Mouse (Mus musculus) adipocyte (in vitro differentiated cells): Measurements from ENCODE around the gene Tns2.
"Not testable (repeated sequence)": the region's sequence is repeated elsewhere in the genome, so short reads cannot be mapped to it uniquely, and the experiment has no call there.

Experiments
- DNase-seq: peaks from one replicate; pipeline ENCODE4 v3.0.0-alpha.2; 2016; ENCODE audit warnings: low spot score

Gene Tns2

DNA sequence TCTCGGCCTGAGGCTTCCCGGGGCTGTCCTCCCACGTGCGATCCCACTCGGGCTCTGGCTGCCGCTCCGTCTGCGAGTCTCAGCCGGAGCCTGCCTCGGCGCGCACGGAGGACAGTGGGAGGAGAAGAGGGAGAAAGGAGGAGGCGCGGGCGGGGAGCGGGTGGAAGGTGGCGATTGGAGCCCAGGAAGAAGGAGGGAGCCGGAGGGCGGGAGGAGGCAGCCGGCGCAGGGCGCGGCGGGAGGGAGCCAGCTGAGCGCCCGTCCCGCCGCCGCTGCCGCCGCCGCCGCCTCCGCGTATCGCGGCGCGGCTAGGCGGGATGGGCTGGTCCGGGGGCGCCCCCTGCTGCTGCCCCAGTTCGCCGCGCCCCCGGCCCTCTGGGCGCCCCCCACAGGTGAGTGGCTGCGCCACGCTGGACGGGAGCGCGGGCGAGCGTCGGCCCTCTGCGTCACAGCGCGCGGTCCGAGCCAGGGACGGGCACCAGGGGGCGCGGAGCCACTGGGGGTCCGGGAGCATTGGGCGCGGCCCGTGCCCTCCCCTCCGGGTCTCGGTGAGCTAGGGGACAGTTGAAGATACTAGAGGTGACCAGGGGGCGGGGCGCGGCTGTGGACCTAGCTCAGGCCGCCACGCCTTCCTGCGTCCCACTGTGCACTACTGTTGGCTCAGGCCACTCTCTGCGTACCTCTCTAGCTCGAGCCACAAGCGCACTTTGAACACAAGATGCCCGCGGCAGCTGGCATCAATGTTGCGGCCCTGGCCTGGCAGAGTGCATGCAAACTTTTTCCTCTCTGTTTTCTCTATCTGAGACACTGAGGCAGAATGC, at the start of gene Tns2:
Gene Tns2, plus strand, starts transcription at position 253 of the 821 bp plus-strand sequence.
- peak; percentile 86 for DNase-seq

DNA sequence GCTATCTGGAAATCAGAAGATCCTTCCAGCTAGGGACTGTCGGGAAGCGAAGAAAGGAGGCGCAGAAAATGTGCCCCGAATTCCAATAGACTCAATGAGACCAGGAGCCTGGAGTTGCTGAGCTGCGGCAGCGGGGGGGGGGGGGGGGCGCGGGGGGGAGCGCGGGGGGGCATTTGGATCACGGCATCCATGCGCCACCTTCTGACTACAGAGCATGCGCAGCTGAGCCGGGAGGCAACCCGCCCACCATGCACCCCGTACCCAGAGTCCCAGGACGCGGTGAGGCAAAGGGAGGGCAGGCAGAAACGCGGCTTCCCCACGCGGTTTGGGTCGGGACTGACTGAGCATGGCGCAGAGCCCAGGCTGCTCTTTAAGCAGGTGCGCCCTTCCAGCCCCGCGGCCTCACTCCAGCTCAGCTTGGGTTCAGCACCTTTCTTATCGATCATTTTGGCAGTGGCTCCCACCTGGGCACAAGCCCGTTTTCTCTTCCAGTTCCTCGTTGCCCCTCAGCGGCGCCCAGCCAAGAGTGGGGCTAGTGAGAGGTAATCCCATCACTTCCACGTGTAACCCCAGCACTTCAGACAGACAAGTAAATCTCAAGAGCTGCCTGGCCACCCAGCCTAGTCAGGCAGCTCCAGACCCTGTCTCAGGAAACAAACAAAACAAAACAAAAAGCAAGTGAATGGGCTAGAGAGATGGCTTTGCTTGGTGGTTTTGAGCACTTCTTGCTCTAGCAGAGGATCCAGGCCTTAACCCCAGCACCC, 48.1 kb upstream of the Tns2 start:
- no peak for DNase-seq

DNA sequence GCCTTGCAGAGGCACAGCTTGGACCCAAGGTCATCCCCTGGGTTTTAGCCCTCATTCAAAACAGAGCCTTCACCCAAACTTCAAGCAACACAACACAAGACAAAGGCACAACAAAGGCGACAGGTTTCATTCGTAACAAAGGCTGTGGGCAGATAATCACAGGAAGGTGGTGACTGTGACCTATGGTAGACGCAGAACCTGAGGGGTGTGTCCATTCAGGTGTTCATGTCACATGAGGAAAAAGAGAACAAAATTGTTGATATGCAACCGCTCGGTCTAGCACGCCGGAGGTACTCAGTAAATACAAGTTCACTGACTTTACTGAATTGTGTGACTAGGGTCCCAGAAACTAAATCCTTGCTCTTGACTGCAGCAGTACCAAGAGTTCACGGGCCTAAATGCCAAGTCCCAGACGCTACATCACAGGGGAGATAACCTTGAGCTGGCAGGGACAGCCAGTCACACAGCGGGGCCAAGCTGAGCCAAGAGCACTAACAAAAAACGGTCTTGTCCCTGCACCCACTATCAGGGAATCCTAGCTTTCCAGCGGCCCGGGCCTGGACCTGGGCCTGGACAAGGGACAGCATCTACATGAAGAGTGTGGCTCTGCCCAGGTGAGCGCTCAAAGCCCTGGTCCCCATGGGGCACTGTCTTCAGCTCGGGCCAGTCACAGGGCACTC, 43.6 kb upstream of the Tns2 start:
- DNase-seq, result no peak

DNA sequence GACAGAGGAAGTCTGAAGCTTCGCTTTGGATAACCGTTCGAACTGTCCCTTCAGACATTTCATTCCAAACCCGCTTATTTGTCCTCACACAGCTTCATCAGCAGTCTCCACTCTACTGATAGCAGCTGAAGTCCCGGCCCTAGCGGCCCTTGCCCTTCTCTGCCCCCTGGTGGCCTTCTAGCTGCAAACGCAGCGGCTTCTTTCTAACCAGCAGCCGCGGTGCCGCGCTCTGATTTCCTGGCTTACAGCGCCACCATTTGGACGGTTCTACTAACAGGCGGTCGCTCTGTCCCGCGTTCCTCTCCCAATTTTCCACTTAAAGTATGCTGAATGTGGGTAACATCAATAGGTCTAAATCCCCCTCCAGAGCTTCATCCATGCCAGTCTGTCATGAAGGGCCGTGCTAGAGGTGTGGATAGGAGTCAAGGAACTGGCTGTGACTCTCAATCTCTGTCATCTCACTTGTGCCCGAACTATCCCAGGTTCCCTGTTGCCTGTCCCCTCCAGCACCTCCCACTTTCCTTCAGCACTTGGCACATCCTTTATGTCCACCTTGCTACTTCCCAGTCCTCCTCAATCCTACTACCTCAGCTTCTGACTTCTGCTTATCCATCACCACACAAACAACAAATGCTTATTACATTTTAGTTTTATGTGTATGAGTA, 34.4 kb upstream of the Tns2 start:
- DNase-seq, result peak; percentile 98

DNA sequence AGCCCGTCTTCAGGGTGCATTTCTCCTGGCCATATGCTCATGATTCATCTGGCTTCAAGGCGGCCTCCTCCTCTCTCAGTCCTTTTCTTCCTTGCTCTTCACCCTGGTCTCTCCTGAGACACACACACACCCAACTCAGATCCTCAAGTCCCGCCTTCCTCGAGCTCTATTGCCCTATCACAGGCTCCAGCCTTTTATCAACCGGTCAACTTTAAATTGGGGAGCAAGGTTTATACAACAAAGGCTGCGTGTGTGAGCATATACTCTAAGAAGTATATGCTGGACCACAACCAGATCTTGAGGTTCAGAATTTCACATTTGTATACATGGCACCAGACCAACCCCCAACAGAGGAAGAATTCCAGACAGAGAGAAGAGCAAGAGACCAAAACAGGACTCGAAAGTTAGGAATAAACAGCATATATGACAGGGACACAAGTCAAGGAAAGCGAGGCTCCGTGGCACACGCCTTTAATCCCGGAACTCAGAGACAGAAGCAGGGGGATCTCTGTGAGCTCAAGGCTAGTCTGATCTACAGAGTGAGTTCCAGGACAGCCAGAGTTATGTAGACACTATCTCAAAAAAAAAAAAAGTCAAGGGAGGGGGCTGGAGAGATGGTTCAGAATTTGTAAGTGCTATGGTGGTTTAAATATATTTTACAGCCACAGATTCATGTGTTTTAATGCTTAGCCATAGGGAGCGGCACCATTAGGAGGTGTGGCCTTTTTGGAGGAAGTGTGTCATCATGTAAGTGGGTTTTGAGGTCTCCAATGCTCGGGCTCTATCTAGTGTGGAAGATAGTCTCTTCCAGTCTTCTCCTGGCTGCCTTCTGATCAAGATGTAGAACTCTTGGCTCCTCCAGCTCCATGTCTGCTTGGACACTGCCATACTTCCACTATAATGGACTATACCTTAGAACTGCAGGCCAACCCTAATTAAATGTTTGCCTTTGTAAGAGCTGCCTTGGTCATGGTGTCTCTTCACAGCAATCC, 29.4 kb upstream of the Tns2 start:
- DNase-seq, result no peak

DNA sequence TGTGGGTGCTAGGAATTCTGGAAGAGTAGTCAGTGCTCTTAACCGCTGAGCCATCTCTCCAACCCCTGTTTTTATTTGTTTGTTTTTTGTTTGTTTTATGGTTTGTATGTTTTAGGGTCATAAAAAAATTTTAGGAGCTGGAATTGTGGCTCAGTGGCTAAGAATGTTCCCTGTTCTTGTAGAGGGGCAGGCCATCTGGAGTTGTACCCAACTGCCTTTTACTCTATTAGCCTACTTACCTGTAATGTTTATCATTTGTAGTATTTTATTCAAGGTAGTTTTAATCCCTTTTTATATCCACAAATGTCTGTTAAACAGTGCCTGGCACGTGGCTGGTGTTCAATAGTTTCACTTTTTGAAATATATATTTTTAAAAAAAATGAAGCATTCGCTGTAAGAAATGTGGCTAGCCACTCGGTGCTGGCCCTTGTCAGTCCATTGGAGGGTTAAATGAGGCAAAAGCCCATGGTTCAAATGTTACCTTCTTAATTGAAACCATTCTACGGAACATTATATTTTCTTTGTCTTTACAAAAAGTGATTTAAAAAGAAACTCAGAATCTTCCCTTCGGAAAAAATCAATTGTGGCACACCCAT, 27.2 kb upstream of the Tns2 start:
- DNase-seq, result no peak

DNA sequence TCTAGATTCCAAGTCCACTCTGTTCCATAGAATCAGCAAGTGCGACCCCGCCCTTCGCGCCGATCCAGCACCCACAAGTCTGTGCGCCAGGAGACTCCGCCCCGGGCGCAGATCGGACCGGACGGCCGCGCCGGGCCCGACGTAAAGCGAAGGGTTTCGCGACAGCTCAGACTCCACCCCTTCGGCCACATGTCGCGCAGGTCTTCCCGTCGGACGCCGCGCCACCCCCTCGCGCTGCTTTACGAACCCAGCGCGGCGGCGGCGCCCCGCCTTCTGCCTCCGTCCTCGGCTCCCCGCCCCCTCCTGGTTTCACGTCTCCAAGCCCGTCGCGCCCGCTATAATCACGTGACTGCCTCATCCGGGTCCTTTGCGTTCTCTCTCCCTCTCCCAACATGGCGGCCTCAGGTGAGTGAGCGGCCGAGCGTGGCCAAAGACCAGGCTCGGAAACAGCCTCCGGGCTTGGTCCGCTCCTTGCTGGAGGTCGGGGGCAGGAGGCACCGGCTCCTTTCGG, 26.6 kb upstream of the Tns2 start, which contains the start of gene Eif4b:
Gene Eif4b, plus strand, starts transcription at position 215 of the 511 bp plus-strand sequence.
- DNase-seq, result peak; percentile 100

DNA sequence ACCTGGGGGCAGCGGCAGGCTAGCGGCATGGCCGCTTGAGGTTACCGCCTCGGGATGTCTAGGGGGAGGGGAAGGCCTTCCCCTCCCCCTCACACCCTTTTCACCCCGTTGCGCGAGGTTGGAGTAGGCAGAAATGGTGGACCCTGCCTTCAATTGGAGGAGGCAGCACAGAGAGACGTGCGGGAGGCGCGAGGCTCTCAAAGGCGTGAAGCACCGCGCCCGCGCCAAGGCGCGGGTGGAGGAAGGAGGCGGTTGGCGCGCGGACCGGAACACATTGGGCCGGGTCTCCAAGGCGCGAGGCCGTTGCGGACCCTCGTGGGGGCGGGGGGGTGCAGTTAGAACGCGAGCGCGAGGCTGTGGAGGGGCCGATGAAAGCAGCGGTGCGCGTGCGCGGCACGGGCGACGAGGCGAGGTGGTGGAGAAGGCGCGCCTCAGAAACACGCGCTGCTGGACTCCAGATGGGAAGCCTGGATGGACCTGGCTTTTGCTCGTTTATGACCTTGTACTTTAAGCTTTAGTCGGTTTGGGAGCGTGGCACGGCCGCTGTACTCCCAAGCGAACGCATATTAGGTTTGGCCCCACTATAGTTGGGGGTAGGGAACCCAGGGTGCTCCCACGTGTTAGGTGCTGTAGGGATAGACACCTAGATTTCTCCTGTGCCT, 26.0 kb upstream of the Tns2 start:
- peak; percentile 58 for DNase-seq

DNA sequence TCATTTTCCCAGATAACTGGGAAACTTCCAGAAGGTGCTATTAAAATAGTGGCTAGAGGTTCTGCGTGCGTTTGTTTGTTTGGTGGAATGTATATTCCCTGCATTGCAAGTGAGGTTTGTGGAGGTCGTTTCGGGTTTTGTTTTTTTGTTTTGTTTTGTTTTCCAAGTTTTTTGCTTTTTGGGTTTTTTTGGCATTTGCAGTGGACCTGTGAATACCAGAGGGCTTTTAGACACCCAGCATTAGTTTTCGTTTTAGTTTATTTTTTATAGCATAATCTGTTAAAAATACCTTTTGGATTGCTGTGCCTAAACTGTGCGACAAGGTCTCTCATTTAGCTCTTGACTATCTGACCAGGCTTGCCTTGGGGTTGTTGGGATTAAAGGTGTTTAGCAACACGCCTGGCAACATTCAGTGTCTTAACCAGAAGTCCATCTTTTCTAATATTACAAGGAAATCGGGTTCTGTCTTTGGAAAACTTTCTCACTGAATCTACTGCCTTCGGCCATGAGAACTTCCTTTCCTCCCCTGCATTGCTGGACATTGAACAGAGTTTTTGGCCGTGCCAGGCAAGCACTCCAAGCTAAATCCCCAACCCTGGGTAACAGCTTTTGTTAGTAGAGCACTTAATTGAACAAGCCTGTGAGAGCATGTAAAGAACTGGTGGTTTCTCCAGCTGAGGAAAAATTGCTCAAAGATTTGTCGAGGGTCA, 25.2 kb upstream of the Tns2 start:
- DNase-seq, result peak; percentile 50

DNA sequence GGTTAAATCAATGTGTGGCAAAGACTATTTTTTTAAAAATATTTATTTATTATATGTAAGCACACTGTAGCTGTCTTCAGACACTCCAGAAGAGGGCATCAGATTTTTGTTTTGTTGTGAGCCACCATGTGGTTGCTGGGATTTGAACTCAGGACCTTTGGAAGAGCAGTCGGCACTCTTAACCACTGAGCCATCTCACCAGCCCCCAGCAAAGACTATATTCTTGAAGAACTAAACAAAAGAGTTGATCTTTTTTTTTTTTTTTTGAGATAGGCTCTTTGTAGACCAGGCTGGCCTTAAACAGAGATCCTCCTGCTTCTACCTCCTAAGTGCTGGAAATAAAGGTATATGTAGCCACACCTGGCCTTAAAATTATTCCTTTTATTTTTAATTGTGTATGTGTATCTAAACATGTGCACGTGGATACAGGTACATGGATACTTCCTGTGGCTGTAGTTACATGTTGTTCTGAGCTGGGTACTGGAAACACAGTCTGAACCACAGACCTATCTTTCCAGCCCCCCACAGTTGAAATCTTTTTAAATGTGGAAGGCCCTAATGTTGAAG, 23.0 kb upstream of the Tns2 start:
- DNase-seq, result no peak

DNA sequence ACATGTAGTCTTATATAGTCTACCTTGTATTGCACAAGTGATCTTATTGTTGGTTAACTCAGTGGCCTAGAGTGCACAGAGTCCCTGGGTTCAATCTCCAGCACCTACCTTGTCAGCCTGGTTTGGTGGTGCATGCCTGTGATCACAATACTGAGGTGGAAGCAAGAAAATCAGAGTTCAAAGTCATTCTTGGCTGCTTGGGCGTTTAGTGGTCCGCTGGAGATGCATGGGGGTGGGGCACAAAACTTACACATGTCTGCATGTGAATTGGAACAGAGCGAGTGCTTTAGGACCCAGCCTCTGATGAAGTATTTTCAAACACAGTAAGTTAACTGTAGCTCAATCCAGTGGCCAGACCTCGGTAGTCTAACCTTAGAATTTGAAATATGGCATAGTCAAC, 21.0 kb upstream of the Tns2 start:
- no peak for DNase-seq

DNA sequence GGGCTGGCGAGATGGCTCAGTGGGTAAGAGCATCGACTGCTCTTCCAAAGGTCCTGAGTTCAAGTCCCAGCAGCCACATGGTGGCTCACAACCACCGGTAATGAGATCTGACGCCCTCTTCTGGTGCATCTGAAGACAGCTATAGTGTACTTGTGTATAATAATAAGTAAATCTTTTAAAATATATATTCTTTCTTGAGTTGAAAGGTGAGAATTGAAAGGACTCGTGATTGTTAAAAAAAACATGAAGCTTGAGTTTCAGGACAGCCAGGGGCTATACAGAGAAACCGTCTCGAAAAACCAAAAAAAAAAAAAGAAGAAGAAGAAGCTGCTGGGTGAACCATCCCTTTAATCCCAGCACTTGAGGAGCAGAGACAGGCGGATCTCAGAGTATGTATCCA, 20.3 kb upstream of the Tns2 start:
- not testable (repeated sequence) for DNase-seq

DNA sequence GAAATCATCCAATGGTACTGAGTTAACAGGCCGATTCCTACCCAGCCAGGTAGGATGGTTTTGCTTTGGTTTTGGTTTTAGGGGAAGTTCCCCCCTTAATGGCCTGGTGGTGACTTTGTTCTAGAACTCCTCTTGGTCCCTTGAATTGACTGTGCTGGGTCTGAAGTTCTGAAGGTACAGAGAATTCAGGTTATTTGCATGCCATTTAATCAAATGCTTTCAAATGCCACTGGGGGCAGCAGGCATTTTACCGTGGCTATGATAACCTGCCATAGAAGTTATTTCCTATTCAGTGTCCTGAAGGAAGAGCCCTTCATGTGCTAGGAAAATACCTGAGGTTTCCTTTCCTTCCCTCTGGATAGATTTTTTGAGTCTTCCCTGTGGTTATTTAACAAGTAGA, 19.8 kb upstream of the Tns2 start:
- DNase-seq, result no peak

DNA sequence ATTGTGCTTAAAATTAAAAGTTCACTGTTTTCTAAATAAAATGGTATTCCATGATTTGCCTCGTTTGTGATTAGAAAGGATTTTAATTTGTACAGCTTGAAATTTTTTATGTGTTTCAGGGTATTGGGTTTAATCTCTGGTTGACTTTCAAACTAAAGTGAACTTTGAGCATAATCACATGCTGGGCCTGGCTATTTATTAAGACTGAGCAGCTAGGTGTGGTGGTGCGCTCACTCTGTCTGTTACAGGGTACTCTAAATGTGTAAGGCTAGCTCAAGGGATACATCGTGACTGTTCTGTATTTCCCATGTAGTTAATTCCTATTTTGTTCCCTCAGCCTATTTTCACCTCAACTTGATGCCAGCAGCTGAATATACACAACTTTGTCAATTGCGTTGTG, 18.1 kb upstream of the Tns2 start:
- DNase-seq, result no peak

DNA sequence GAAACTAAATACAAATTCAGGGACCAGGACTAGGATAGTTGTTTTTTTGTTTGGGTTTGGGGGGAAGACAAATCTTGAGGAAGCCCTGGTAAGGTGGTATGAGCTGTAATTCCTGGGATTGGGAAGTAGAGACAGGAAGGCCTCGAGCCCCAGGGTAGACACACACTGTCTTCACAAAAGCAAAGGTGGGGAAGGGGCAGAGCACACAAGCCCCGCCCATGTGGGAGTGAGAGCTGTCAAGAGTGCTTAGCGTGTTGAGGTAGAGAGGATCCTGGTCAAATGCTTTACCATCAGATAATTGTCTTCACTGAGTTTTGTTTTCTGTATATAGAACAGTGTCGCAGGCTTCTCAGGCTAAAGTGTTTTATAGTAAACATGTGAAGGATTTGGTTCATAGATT, 17.2 kb upstream of the Tns2 start:
- DNase-seq, result no peak

DNA sequence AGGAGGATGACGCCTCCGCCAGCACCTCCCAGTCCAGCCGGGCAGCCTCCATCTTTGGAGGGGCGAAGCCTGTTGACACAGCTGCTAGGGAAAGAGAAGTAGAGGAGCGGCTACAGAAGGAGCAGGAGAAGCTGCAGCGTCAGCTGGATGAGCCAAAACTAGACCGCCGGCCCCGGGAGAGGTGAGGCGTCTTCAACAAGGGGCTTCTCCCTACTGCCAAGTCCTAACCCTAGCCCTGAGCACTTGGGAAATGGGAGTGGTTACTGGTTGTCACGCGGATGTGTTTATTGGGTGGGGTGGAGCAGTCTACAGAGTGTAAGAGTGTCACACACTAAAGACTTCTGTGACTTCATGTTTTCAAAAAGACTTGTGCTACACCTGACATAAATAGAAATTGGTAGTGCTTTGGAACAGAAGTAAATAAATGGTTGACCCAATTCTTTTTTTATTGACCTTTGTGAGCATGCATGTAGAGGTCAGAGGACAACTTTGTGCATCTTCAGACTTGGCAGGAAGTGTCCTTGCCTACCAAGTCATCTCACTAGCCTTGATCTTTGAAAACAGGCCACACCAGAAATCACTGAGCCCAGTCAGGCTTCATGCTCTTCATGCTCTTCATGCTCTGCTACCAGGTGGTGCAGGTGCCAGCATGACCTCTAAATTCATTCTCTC, 10.2 kb upstream of the Tns2 start:
- DNase-seq, result no peak

DNA sequence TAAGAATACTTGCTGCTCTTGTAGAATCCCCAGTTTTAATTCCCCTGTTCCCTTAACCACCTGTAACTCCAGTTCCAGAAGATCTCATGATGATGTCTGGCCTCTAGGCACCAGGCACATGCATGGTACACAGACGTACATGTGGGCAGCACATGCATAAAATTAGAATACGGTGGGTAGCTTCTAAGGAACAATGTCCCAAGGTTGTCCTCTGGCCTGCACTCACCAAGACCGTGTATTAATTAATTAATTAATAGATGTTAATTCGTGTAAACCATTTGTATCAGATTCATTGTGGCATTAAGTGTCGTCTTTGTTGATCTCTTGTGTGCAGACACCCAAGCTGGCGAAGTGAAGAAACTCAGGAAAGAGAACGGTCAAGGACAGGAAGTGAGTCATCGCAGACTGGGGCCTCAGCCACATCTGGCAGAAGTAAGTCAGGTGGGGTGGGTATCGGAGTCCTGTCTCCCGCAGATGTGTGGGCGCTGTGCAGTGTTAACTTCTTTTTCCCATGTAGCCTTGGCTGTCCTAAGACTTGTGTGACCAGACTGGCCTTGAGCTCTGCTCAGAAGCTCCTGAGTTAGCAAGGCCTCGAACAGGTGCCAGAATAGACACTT, 9.0 kb upstream of the Tns2 start:
- no peak for DNase-seq

DNA sequence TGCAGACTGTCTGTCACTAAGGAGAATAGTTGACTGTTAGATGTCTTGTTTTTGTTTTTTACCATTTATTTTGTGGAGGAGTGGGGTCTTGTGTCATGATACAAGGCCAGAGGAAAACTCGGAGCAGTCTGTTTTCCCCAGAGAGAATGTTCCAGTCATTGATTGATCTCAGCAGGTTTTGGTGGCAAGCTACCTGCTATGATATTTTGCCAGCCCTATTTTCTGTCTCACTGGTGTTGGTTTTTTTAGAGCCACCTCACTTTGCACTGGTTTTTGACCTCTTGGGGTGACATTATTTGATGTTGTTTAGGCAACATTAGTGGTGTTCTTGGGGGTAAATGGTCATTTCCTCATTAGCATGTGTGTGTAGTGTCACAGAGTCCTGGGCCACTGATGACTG, 8.5 kb upstream of the Tns2 start:
- no peak for DNase-seq
